Mouse (Mus musculus) brain, embryonic 14.5 days (tissue): ENCODE results near the gene 0610037L13Rik. TPM values are rescaled to one million over a fixed set of nuclear protein-coding genes. Genes with fewer than 3 reads are reported as not detected.

Experiments
- DNase-seq: peaks from one replicate; pipeline ENCODE4 v3.0.0-alpha.2; 2011; ENCODE audit warnings: low read depth
- CTCF ChIP-seq: fragments of 200-500 bp; IDR thresholded peaks from 2 replicates; pipeline ENCODE4 v1.5.1; 2012; ENCODE audit warnings: inconsistent platforms, mild to moderate bottlenecking, moderate library complexity, borderline replicate concordance; ENCODE audit not compliant: insufficient read depth, insufficient read length; ENCODE audit errors: extremely low read depth
- POLR2A ChIP-seq: fragments of 200-500 bp; IDR thresholded peaks from 2 replicates; pipeline ENCODE4 v1.6.1; 2012; ENCODE audit warnings: mild to moderate bottlenecking, inconsistent platforms, borderline replicate concordance; ENCODE audit not compliant: poor library complexity, insufficient read depth, insufficient read length, severe bottlenecking; ENCODE audit errors: extremely low read depth
- polyA plus RNA-seq: library from polyadenylated mRNA; depleted of rRNA; stranded (reverse); fragments of >200 nt; gene quantifications from 2 replicates; pipeline ENCODE4 v1.2.3, GENCODE M21; 2012; rRNA removed

0610037L13Rik gene
- polyA plus RNA-seq, 1 experiment = 91.0 TPM

DNA sequence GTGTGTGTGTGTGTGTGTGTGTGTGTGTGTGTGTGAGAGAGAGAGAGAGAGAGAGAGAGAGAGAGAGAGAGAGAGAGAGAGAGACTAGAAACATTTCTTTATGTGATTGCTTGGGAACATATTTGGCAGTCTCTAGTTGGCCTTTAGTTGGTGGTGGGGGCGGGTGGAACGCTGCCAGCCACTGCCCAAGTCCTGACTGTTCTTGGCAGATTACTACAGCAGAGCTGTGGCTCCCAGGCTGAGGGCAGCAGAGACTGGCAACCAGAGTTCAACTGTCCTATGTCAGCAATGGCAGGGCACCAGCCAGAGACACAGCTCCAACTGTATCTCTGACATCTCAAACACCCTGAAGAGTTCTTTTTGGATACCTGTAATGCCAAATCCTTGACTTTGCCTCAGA is 54.5 kb downstream of the 0610037L13Rik start:
- DNase-seq = peak; percentile 58
- TF ChIP-seq CTCF = no peak
- TF ChIP-seq POLR2A = no peak

Other genes with a start within 250 kb of the 0610037L13Rik start
- gene Dmrtb1, start 205.6 kb upstream of the 0610037L13Rik start, polyA plus RNA-seq = 61.0 and 82.4 TPM in 2 replicates
- gene Lrp8, start 87.6 kb upstream of the 0610037L13Rik start, polyA plus RNA-seq = 129 and 146 TPM in 2 replicates
- 106 and 129 TPM in 2 replicates for gene Magoh, start 10.1 kb upstream of the 0610037L13Rik start, polyA plus RNA-seq
- 14.1 and 15.6 TPM in 2 replicates for gene Cpt2, start 33.8 kb downstream of the 0610037L13Rik start, polyA plus RNA-seq
- gene Slc1a7, start 78.5 kb downstream of the 0610037L13Rik start, polyA plus RNA-seq = 0.08 and 0.10 TPM in 2 replicates
- gene Podn, start 206.6 kb downstream of the 0610037L13Rik start, polyA plus RNA-seq = 2.2 and 2.8 TPM in 2 replicates